Mouse (Mus musculus): Measurements from ENCODE around the gene Desi1. TPM values are rescaled to one million over a fixed set of nuclear protein-coding genes. Genes with fewer than 3 reads are reported as not detected.
"Not testable (repeated sequence)": the region's sequence is repeated elsewhere in the genome, so short reads cannot be mapped to it uniquely, and the experiment has no call there.

Gene Desi1
- polyA plus RNA-seq, 1 experiment from 2014 or later: 50.6 TPM

DNA sequence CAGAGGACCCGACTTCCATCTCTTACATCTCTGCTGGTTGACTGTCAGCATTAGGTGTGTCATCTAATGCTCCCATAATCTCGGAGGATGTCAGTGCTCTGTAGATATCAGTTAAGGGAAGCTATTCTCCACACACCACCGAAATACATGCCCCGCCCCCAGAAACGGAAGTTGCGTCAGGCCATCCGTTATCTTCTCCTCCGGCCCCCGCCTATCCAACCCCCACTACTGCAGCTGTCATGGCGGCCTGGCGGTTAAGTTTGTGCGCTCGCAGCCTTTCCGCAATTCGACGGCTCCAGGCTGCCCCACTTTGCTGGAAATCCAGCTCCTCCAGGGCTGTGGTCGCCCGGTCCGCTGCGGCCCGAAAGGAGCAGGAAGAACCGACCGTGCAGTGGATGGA lies 53.3 kb downstream of the Desi1 start, which contains the start of gene 1700029P11Rik:
Gene 1700029P11Rik (plus strand): TSS at position 220 of the 400 bp plus-strand sequence.
- Histone ChIP-seq H3K4me1 (peaks cover 2% of the 10 kb centered on the region; the same call in 1 of the 2 replicates), H3K9me3 (no peaks in the 10 kb centered on the region), H3K36me3 (replicated peaks) (no peaks in the 10 kb centered on the region), H3K4me3 (no peak within 1 kb of the TSS), H3K9ac (no peak within 1 kb of the TSS), H3K27me3 (replicated peaks) (no peaks in the 10 kb centered on the region), H3K4me2 (no peak within 1 kb of the TSS), H3K27ac (no peak within 1 kb of the TSS)
- ATAC-seq (replicated peaks): no peak
- WGBS: 93% methylated on average over 23 of the region's 23 CpGs

DNA sequence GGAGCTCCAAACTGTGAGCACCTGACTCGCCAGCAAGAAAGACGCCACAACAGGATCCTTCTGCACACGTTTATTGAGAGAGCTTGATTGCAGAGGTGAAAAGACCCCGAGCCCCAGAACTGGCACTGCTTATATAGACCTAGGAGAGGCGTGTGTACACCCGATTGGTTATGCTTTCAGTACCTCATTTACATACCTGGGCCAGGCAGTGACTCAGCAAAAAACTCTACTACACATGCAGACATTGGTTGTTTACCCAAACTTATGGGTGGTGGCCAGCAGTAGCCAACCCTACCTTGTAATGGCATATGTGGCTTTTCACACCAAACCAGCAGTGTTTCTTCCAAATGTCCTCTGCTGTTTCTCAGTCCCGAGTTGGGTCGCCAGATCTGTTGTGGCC lies 58.5 kb downstream of the Desi1 start:
- H3K27ac ChIP-seq; H3K9me3 ChIP-seq; H3K36me3 ChIP-seq (replicated peaks); H3K9ac ChIP-seq; H3K27me3 ChIP-seq (replicated peaks); ATAC-seq (replicated peaks); H3K4me2 ChIP-seq; H3K4me1 ChIP-seq; H3K4me3 ChIP-seq: not testable (repeated sequence)
- 89% methylated on average over 8 of the region's 8 CpGs for WGBS

DNA sequence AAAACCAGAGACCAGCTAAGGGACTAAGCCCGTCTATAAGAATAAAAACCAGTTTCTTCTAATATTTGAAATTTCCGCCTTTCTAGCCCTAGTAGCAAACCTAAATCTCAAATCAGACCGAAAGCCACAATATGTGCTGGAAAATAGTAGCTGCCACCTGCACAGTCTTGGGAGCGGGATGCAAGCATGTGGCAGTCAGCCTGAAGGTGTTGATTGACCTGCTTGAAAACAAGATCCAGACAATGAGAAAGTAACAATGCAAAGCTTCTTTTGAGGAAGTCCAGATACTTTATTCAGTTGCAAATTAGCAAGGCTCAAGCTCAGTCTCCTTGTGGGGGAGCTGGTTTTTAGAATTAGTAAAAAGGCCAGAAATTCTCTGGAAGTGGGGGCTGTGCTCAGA lies 63.2 kb downstream of the Desi1 start:
- not testable (repeated sequence) for H3K4me1 ChIP-seq; H3K27ac ChIP-seq; H3K4me3 ChIP-seq; H3K27me3 ChIP-seq (replicated peaks); H3K9me3 ChIP-seq; H3K9ac ChIP-seq; H3K4me2 ChIP-seq; ATAC-seq (replicated peaks); H3K36me3 ChIP-seq (replicated peaks)
- WGBS: 80% methylated on average over 4 of the region's 4 CpGs

GRCm38 (mm10) chr15:81969635-81970034 lies 64.0 kb downstream of the Desi1 start:
- H3K36me3 ChIP-seq (replicated peaks); H3K4me1 ChIP-seq; H3K4me2 ChIP-seq; H3K27me3 ChIP-seq (replicated peaks); H3K9me3 ChIP-seq; ATAC-seq (replicated peaks); H3K4me3 ChIP-seq; H3K27ac ChIP-seq; H3K9ac ChIP-seq: not testable (repeated sequence)
- WGBS: 69% methylated on average over 6 of the region's 6 CpGs

DNA sequence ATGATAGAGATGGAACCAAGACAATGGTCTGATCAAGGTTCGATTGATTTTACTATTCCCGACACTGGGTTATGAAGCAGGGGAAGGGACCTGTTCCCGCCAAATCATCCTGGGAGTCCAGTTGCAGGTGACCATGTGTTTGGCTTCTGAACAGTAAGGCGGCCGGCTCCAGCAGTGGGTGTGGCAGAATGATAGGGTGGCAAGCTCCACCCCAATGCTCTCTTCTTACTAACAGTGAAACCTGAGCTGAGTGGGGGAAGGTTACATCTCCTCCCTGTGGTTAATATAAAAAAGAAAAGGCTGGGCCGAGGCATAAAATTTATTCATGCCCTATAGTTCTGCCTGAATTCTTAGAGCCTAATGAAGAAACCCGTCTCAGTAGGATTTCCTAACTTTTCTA lies 64.5 kb downstream of the Desi1 start:
- Histone ChIP-seq H3K9me3 (0 out of 2 replicates have a peak, but pooled peaks cover 2% of the 10 kb centered on the region), H3K4me2 (no peak overlapping the region), H3K4me3 (no peak overlapping the region), H3K27me3 (replicated peaks) (no peaks in the 10 kb centered on the region), H3K27ac (no peak overlapping the region), H3K36me3 (replicated peaks) (no peaks in the 10 kb centered on the region), H3K4me1 (no peaks in the 10 kb centered on the region), H3K9ac (no peak overlapping the region)
- 79% methylated on average over 7 of the region's 7 CpGs for WGBS
- ATAC-seq (replicated peaks): no peak

GRCm38 (mm10) chr15:81968447-81968846 lies 65.2 kb downstream of the Desi1 start:
- ATAC-seq (replicated peaks): no peak
- no peak overlapping the region for H3K4me2 ChIP-seq

DNA sequence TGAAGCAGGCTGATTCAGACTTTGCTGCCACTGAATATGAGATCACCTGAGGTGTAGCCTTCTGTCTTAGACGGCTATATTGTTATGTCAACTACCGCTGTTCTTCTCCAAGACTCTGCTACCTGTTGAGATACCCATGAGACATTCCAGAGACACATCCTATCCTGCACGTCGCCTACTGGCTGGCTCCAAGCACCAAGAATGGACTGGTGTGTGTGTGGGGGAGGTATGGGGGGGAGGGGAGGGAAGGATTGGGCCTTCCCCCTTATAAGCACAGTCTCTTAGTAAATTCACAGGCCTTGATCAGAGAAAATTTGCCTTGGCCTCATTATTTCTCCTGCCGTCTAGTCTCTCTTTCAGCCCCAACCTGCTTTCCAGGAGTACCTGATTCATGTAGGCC lies 65.8 kb downstream of the Desi1 start:
- H3K27me3 ChIP-seq (replicated peaks): no peaks in the 10 kb centered on the region
- H3K4me2 ChIP-seq: no peak overlapping the region
- WGBS: 88% methylated on average over 5 of the region's 5 CpGs
- H3K9me3 ChIP-seq: 0 out of 2 replicates have a peak, but pooled peaks cover 2% of the 10 kb centered on the region
- ATAC-seq (replicated peaks): no peak
- H3K36me3 ChIP-seq (replicated peaks): no peaks in the 10 kb centered on the region
- H3K27ac ChIP-seq: no peak overlapping the region
- no peaks in the 10 kb centered on the region for H3K4me1 ChIP-seq
- no peak overlapping the region for H3K4me3 ChIP-seq
- no peak overlapping the region for H3K9ac ChIP-seq

More at GRCm38 (mm10) chr15:81968447-81968846, 65.2 kb downstream of the Desi1 start:
- H3K4me3 ChIP-seq: no peak overlapping the region
- H3K36me3 ChIP-seq (replicated peaks): no peaks in the 10 kb centered on the region
- H3K9ac ChIP-seq: no peak overlapping the region
- WGBS: 80% methylated on average over 2 of the region's 2 CpGs
- H3K9me3 ChIP-seq: 0 out of 2 replicates have a peak, but pooled peaks cover 2% of the 10 kb centered on the region
- H3K27me3 ChIP-seq (replicated peaks): no peaks in the 10 kb centered on the region
- H3K4me1 ChIP-seq: no peaks in the 10 kb centered on the region
- H3K27ac ChIP-seq: no peak overlapping the region

GRCm38 (mm10) chr15:81966062-81966829 lies 67.4 kb downstream of the Desi1 start:
- no peak overlapping the region for H3K9ac ChIP-seq
- no peaks in the 10 kb centered on the region for H3K9me3 ChIP-seq
- no peaks in the 10 kb centered on the region for H3K36me3 ChIP-seq (replicated peaks)
- no peak overlapping the region for H3K4me3 ChIP-seq
- H3K27ac ChIP-seq: no peak overlapping the region
- no peak for ATAC-seq (replicated peaks)
- H3K4me1 ChIP-seq: no peaks in the 10 kb centered on the region
- no peak overlapping the region for H3K4me2 ChIP-seq
- H3K27me3 ChIP-seq (replicated peaks): no peaks in the 10 kb centered on the region
- WGBS: 85% methylated on average over 12 of the region's 14 CpGs

GRCm38 (mm10) chr15:81964980-81965545 lies 68.6 kb downstream of the Desi1 start:
- Histone ChIP-seq H3K9ac (no peak overlapping the region), H3K27ac (no peak overlapping the region), H3K36me3 (replicated peaks) (no peaks in the 10 kb centered on the region), H3K4me1 (no peaks in the 10 kb centered on the region), H3K4me2 (no peak overlapping the region), H3K9me3 (no peaks in the 10 kb centered on the region), H3K4me3 (no peak overlapping the region), H3K27me3 (replicated peaks) (no peaks in the 10 kb centered on the region)
- ATAC-seq (replicated peaks): no peak
- 43% methylated on average over 4 of the region's 4 CpGs for WGBS

- no peaks in the 10 kb centered on the region for H3K9me3 ChIP-seq
- no peak overlapping the region for H3K4me3 ChIP-seq
- H3K27ac ChIP-seq: no peak overlapping the region
- ATAC-seq (replicated peaks): no peak
- H3K36me3 ChIP-seq (replicated peaks): no peaks in the 10 kb centered on the region
- peaks cover 7% of the 10 kb centered on the region for H3K4me1 ChIP-seq
- H3K9ac ChIP-seq: no peak overlapping the region
- H3K27me3 ChIP-seq (replicated peaks): no peaks in the 10 kb centered on the region
- 70% methylated on average over 1 of the region's 1 CpGs for WGBS
- no peak overlapping the region for H3K4me2 ChIP-seq
These were observed 69.4 kb downstream of the Desi1 start for GRCm38 (mm10) chr15:81964262-81964661.

- Histone ChIP-seq H3K4me2 (peak overlapping the region; percentile 75), H3K36me3 (replicated peaks) (no peaks in the 10 kb centered on the region), H3K4me3 (peak overlapping the region; percentile 51), H3K9me3 (no peaks in the 10 kb centered on the region), H3K27me3 (replicated peaks) (no peaks in the 10 kb centered on the region), H3K9ac (peak overlapping the region; percentile 25; the same call in 1 of the 2 replicates), H3K27ac (peak overlapping the region; percentile 87), H3K4me1 (peaks cover 7% of the 10 kb centered on the region)
- 4% methylated on average over 7 of the region's 8 CpGs for WGBS
- ATAC-seq (replicated peaks): no peak; the same call in 1 of the 2 replicates
These were observed 72.6 kb downstream of the Desi1 start for GRCm38 (mm10) chr15:81961078-81961451.

GRCm38 (mm10) chr15:81960171-81961077 lies 73.2 kb downstream of the Desi1 start, which contains the start of gene Pmm1:
Pmm1 (minus strand) TSS chr15:81960930.
- Histone ChIP-seq H3K4me1 (peaks cover 7% of the 10 kb centered on the region), H3K9ac (peak within 1 kb of the TSS; percentile 57), H3K27ac (peak within 1 kb of the TSS; percentile 87), H3K4me2 (peak within 1 kb of the TSS; percentile 75), H3K9me3 (no peaks in the 10 kb centered on the region), H3K36me3 (replicated peaks) (peaks cover 1% of the 10 kb centered on the region), H3K27me3 (replicated peaks) (no peaks in the 10 kb centered on the region), H3K4me3 (peak within 1 kb of the TSS; percentile 51)
- peak; percentile 97 for ATAC-seq (replicated peaks)
- under 1% methylated on average over 76 of the region's 77 CpGs for WGBS
